Mouse (Mus musculus): Measurements from ENCODE around the gene Cdh4. TPM values are rescaled to one million over a fixed set of nuclear protein-coding genes. Genes with fewer than 3 reads are reported as not detected.

Cdh4 gene
- polyA plus RNA-seq, 1 experiment from 2014 or later: 43.0 TPM

GRCm38 (mm10) chr2:179687243-179687681, 245.0 kb downstream of the Cdh4 start:
- H3K4me2 ChIP-seq (ENCODE audit: low read length): no peak overlapping the region
- WGBS: 35% methylated on average over 12 of the region's 12 CpGs
- ATAC-seq: no peak
- H3K4me3 ChIP-seq (ENCODE audit: low read length): no peak overlapping the region
- no peaks in the 10 kb centered on the region; the same call in 1 of the 2 replicates for H3K27me3 ChIP-seq (replicated peaks; ENCODE audit: control insufficient read depth, insufficient read depth, low read length)
- no peaks in the 10 kb centered on the region for H3K36me3 ChIP-seq (ENCODE audit: control insufficient read depth, insufficient read depth, low read length)
- no peaks in the 10 kb centered on the region for H3K9me3 ChIP-seq (ENCODE audit: control insufficient read depth, low read length)
- H3K27ac ChIP-seq (ENCODE audit: low read depth, low read length): no peak overlapping the region
- no peak overlapping the region for H3K9ac ChIP-seq (ENCODE audit: low read depth, low read length)
- peaks cover 4% of the 10 kb centered on the region for H3K4me1 ChIP-seq (ENCODE audit: control insufficient read depth, insufficient read depth, low read depth, low read length)

- Histone ChIP-seq H3K9me3 (ENCODE audit: control insufficient read depth, low read length) (no peaks in the 10 kb centered on the region), H3K9ac (ENCODE audit: low read depth, low read length) (no peak overlapping the region), H3K4me1 (ENCODE audit: control insufficient read depth, insufficient read depth, low read depth, low read length) (peaks cover 4% of the 10 kb centered on the region), H3K4me3 (ENCODE audit: low read length) (no peak overlapping the region), H3K27me3 (replicated peaks; ENCODE audit: control insufficient read depth, insufficient read depth, low read length) (no peaks in the 10 kb centered on the region; the same call in 1 of the 2 replicates), H3K4me2 (ENCODE audit: low read length) (no peak overlapping the region), H3K36me3 (ENCODE audit: control insufficient read depth, insufficient read depth, low read length) (no peaks in the 10 kb centered on the region), H3K27ac (ENCODE audit: low read depth, low read length) (no peak overlapping the region)
- WGBS: 78% methylated on average over 5 of the region's 5 CpGs
- ATAC-seq: no peak
Observed at GRCm38 (mm10) chr2:179688976-179689375, 246.7 kb downstream of the Cdh4 start.

- 68% methylated on average over 3 of the region's 3 CpGs for WGBS
- no peaks in the 10 kb centered on the region for H3K27me3 ChIP-seq (replicated peaks; ENCODE audit: control insufficient read depth, insufficient read depth, low read length)
- H3K9ac ChIP-seq (ENCODE audit: low read depth, low read length): no peak overlapping the region
- no peaks in the 10 kb centered on the region for H3K9me3 ChIP-seq (ENCODE audit: control insufficient read depth, low read length)
- H3K4me3 ChIP-seq (ENCODE audit: low read length): no peak overlapping the region
- H3K27ac ChIP-seq (ENCODE audit: low read depth, low read length): no peak overlapping the region
- H3K4me2 ChIP-seq (ENCODE audit: low read length): no peak overlapping the region
- no peaks in the 10 kb centered on the region for H3K36me3 ChIP-seq (ENCODE audit: control insufficient read depth, insufficient read depth, low read length)
- H3K4me1 ChIP-seq (ENCODE audit: control insufficient read depth, insufficient read depth, low read depth, low read length): peaks cover 7% of the 10 kb centered on the region
- no peak for ATAC-seq
Observed at GRCm38 (mm10) chr2:179689761-179690160, 247.5 kb downstream of the Cdh4 start.

GRCm38 (mm10) chr2:179690571-179690970, 248.3 kb downstream of the Cdh4 start:
- Histone ChIP-seq H3K27ac (ENCODE audit: low read depth, low read length) (no peak overlapping the region), H3K4me2 (ENCODE audit: low read length) (no peak overlapping the region), H3K9ac (ENCODE audit: low read depth, low read length) (no peak overlapping the region), H3K27me3 (replicated peaks; ENCODE audit: control insufficient read depth, insufficient read depth, low read length) (no peaks in the 10 kb centered on the region), H3K9me3 (ENCODE audit: control insufficient read depth, low read length) (no peaks in the 10 kb centered on the region), H3K4me1 (ENCODE audit: control insufficient read depth, insufficient read depth, low read depth, low read length) (peaks cover 9% of the 10 kb centered on the region), H3K36me3 (ENCODE audit: control insufficient read depth, insufficient read depth, low read length) (no peaks in the 10 kb centered on the region), H3K4me3 (ENCODE audit: low read length) (no peak overlapping the region)
- WGBS: 23% methylated on average over 7 of the region's 7 CpGs
- ATAC-seq: no peak

- H3K27ac ChIP-seq (ENCODE audit: low read depth, low read length): no peak overlapping the region
- 47% methylated on average over 9 of the region's 9 CpGs for WGBS
Observed at GRCm38 (mm10) chr2:179694936-179695335, 252.7 kb downstream of the Cdh4 start.

GRCm38 (mm10) chr2:179697601-179698000, 255.4 kb downstream of the Cdh4 start:
- no peaks in the 10 kb centered on the region for H3K9me3 ChIP-seq (ENCODE audit: control insufficient read depth, low read length)
- peaks cover 14% of the 10 kb centered on the region for H3K4me1 ChIP-seq (ENCODE audit: control insufficient read depth, insufficient read depth, low read depth, low read length)
- WGBS: 62% methylated on average over 8 of the region's 8 CpGs
- no peak overlapping the region for H3K27ac ChIP-seq (ENCODE audit: low read depth, low read length)
- no peak for ATAC-seq
- H3K4me2 ChIP-seq (ENCODE audit: low read length): no peak overlapping the region
- no peaks in the 10 kb centered on the region for H3K36me3 ChIP-seq (ENCODE audit: control insufficient read depth, insufficient read depth, low read length)
- H3K9ac ChIP-seq (ENCODE audit: low read depth, low read length): no peak overlapping the region
- H3K4me3 ChIP-seq (ENCODE audit: low read length): no peak overlapping the region
- no peaks in the 10 kb centered on the region; the same call in 1 of the 2 replicates for H3K27me3 ChIP-seq (replicated peaks; ENCODE audit: control insufficient read depth, insufficient read depth, low read length)

More at GRCm38 (mm10) chr2:179694936-179695335, 252.7 kb downstream of the Cdh4 start:
- H3K4me2 ChIP-seq (ENCODE audit: low read length): no peak overlapping the region
- no peaks in the 10 kb centered on the region for H3K9me3 ChIP-seq (ENCODE audit: control insufficient read depth, low read length)
- peak overlapping the region; percentile 15; the same call in 1 of the 2 replicates for H3K9ac ChIP-seq (ENCODE audit: low read depth, low read length)
- H3K4me3 ChIP-seq (ENCODE audit: low read length): no peak overlapping the region
- no peaks in the 10 kb centered on the region for H3K36me3 ChIP-seq (ENCODE audit: control insufficient read depth, insufficient read depth, low read length)
- ATAC-seq: no peak
- no peaks in the 10 kb centered on the region for H3K27me3 ChIP-seq (replicated peaks; ENCODE audit: control insufficient read depth, insufficient read depth, low read length)
- H3K4me1 ChIP-seq (ENCODE audit: control insufficient read depth, insufficient read depth, low read depth, low read length): peaks cover 13% of the 10 kb centered on the region

- no peak; the same call in 1 of the 2 replicates for ATAC-seq
- 49% methylated on average over 12 of the region's 12 CpGs for WGBS
Observed at GRCm38 (mm10) chr2:179698196-179698985, 256.2 kb downstream of the Cdh4 start.

GRCm38 (mm10) chr2:179705043-179705442, 262.8 kb downstream of the Cdh4 start:
- no peak overlapping the region for H3K9ac ChIP-seq (ENCODE audit: low read depth, low read length)
- H3K9me3 ChIP-seq (ENCODE audit: control insufficient read depth, low read length): no peaks in the 10 kb centered on the region
- H3K36me3 ChIP-seq (ENCODE audit: control insufficient read depth, insufficient read depth, low read length): no peaks in the 10 kb centered on the region
- WGBS: 78% methylated on average over 11 of the region's 11 CpGs
- no peaks in the 10 kb centered on the region; the same call in 1 of the 2 replicates for H3K27me3 ChIP-seq (replicated peaks; ENCODE audit: control insufficient read depth, insufficient read depth, low read length)
- no peak overlapping the region for H3K27ac ChIP-seq (ENCODE audit: low read depth, low read length)
- ATAC-seq: no peak
- peaks cover 10% of the 10 kb centered on the region for H3K4me1 ChIP-seq (ENCODE audit: control insufficient read depth, insufficient read depth, low read depth, low read length)
- no peak overlapping the region for H3K4me3 ChIP-seq (ENCODE audit: low read length)
- H3K4me2 ChIP-seq (ENCODE audit: low read length): no peak overlapping the region

More at GRCm38 (mm10) chr2:179698196-179698985, 256.2 kb downstream of the Cdh4 start:
- no peak overlapping the region for H3K4me2 ChIP-seq (ENCODE audit: low read length)
- no peaks in the 10 kb centered on the region; the same call in 1 of the 2 replicates for H3K27me3 ChIP-seq (replicated peaks; ENCODE audit: control insufficient read depth, insufficient read depth, low read length)
- H3K36me3 ChIP-seq (ENCODE audit: control insufficient read depth, insufficient read depth, low read length): no peaks in the 10 kb centered on the region
- peaks cover 14% of the 10 kb centered on the region for H3K4me1 ChIP-seq (ENCODE audit: control insufficient read depth, insufficient read depth, low read depth, low read length)
- no peak overlapping the region for H3K27ac ChIP-seq (ENCODE audit: low read depth, low read length)
- H3K9ac ChIP-seq (ENCODE audit: low read depth, low read length): no peak overlapping the region
- H3K9me3 ChIP-seq (ENCODE audit: control insufficient read depth, low read length): no peaks in the 10 kb centered on the region
- no peak overlapping the region for H3K4me3 ChIP-seq (ENCODE audit: low read length)

GRCm38 (mm10) chr2:179705461-179705860, 263.2 kb downstream of the Cdh4 start:
- 76% methylated on average over 7 of the region's 7 CpGs for WGBS
- no peak overlapping the region for H3K9ac ChIP-seq (ENCODE audit: low read depth, low read length)
- H3K27ac ChIP-seq (ENCODE audit: low read depth, low read length): no peak overlapping the region
- no peaks in the 10 kb centered on the region; the same call in 1 of the 2 replicates for H3K27me3 ChIP-seq (replicated peaks; ENCODE audit: control insufficient read depth, insufficient read depth, low read length)
- no peaks in the 10 kb centered on the region for H3K36me3 ChIP-seq (ENCODE audit: control insufficient read depth, insufficient read depth, low read length)
- peaks cover 10% of the 10 kb centered on the region for H3K4me1 ChIP-seq (ENCODE audit: control insufficient read depth, insufficient read depth, low read depth, low read length)
- ATAC-seq: no peak
- H3K4me3 ChIP-seq (ENCODE audit: low read length): no peak overlapping the region
- H3K4me2 ChIP-seq (ENCODE audit: low read length): no peak overlapping the region
- no peaks in the 10 kb centered on the region for H3K9me3 ChIP-seq (ENCODE audit: control insufficient read depth, low read length)
